ENCODE assay signal across 8 mouse cellular contexts in the genomic region with DNA sequence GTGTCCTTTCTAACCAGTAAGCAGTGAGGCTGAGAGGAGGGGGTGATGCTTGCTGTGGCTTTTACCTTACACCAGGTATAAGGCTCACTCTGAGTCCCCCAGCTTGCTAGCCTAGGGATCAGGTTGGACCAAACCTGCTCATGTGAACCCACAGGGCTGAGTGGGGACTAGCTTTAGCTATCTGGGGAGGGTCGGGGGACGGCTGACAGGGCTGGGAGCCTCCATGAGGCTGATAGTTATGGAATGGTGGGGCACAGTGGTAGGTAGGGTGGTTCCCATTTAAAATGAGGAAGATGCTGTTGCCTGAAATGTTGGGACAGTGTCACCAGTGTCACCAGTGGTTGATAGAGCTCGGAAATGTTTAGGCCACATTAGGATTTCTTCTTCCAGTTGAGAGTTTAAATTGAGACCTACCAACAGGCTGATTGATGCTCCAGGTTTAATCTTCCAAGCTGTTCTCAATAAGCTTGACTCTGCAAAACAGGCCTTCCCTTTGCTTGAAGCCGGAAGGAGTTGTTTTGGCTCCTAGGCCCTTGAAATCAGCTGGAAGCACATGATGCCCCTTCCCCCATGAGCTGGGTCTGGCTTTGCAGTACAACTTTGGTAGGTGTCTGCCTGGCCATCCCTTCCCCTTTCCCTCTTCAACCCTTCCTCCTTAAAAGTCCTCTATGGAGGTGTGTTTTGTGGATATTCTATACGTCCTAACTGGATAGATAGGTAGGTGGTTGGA. TPM values are rescaled to one million over a fixed set of nuclear protein-coding genes. Genes with fewer than 3 reads are reported as not detected.
DNase-seq lines count a peak whose midpoint lies in the region; ATAC-seq lines count a peak whose summit lies in the region.

No protein-coding gene starts in this region.

- peak overlapping the region; percentile 88 for H3K4me2 ChIP-seq in liver, embryonic 12.5 days
- peak overlapping the region; percentile 90 for H3K4me2 ChIP-seq in stomach, embryonic 15.5 days

- no peak for ATAC-seq in liver, embryonic 12.5 days
- ATAC-seq in stomach, embryonic 15.5 days (ENCODE audit: insufficient read depth, low FRiP score, low read depth), result no peak

- H3K36me3 ChIP-seq in liver, embryonic 12.5 days, result no peaks in the 10 kb centered on the region
- H3K36me3 ChIP-seq in stomach, embryonic 15.5 days, result no peaks in the 10 kb centered on the region

- 61% methylated on average over 5 of the region's 5 CpGs for WGBS in liver, embryonic 12.5 days (ENCODE audit: insufficient replicate concordance)
- 37% methylated on average over 5 of the region's 5 CpGs for WGBS in stomach, embryonic 15.5 days

- intact Hi-C loops in heart, postnatal 10 days (cut with DNase I), result loop anchor here (5.0 kb wide), 1 partner anchor 92 kb away; the partner anchor contains the start of gene Etv3

- H3K4me3 ChIP-seq in liver, embryonic 12.5 days, result peak overlapping the region; percentile 77
- H3K4me3 ChIP-seq in stomach, embryonic 15.5 days (replicated peaks), result peak overlapping the region; percentile 86

- DNase-seq in adrenal gland, adult 2 months, result peak; percentile 26
- no peak for DNase-seq in adrenal gland, adult 18-20 months (ENCODE audit: low spot score in 2 of 2)
- peak; percentile 36 for DNase-seq in adipocyte (ENCODE audit: low spot score)
- DNase-seq in heart, postnatal 10 days, result peak; percentile 17 to 27
- DNase-seq in right cerebral cortex, postnatal 36 days (ENCODE audit: low spot score in 2 of 2), result no peak
- no peak for DNase-seq in cerebellum, postnatal 4 days (ENCODE audit: low spot score in 2 of 2)

- no peak overlapping the region for H3K9ac ChIP-seq in liver, embryonic 12.5 days
- H3K9ac ChIP-seq in stomach, embryonic 15.5 days, result peak overlapping the region; percentile 39; the same call in 1 of the 2 replicates

- peaks cover 34% of the 10 kb centered on the region for H3K4me1 ChIP-seq in liver, embryonic 12.5 days
- H3K4me1 ChIP-seq in stomach, embryonic 15.5 days, result peaks cover 25% of the 10 kb centered on the region

- no peaks in the 10 kb centered on the region for H3K9me3 ChIP-seq in liver, embryonic 12.5 days (replicated peaks)
- no peaks in the 10 kb centered on the region for H3K9me3 ChIP-seq in stomach, embryonic 15.5 days

- H3K27me3 ChIP-seq in liver, embryonic 12.5 days (replicated peaks), result peaks cover 22% of the 10 kb centered on the region
- no peaks in the 10 kb centered on the region for H3K27me3 ChIP-seq in stomach, embryonic 15.5 days (replicated peaks)

- H3K27ac ChIP-seq in liver, embryonic 12.5 days, result no peak overlapping the region
- no peak overlapping the region for H3K27ac ChIP-seq in stomach, embryonic 15.5 days

RNA-seq across cellular contexts. Expression of gene Arhgef11, which starts 1.8 kb away (rescaled TPM):
- total RNA-seq in adrenal gland, adult 2 months (2021), result 10 to 100 TPM; 38.0 to 40.0 TPM
- polyA plus RNA-seq in adrenal gland, adult 2 months (2012; rRNA removed), result 27.7 and 33.0 TPM in 2 replicates
- total RNA-seq in adrenal gland, adult 18-20 months (2021), result 10 to 100 TPM; 29.7 to 35.8 TPM
- 10 to 100 TPM; 23.0 to 23.1 TPM for total RNA-seq in heart, postnatal 10 days (2021)
- 4.2 and 4.9 TPM in 2 replicates for polyA plus RNA-seq in liver, embryonic 12.5 days (2016; fragmentation: Nextera tagmentation; extraction: Ambion mirVana)
- 14.4 and 17.3 TPM in 2 replicates for polyA plus RNA-seq in stomach, embryonic 15.5 days (2015; fragmentation: Nextera tagmentation; extraction: Ambion mirVana)

Comparison
In these comparisons a context has a peak if more than half of its experiments do, and no peak if none do; other contexts are left out.
1. DNase-seq: peak in adrenal gland, adult 2 months (single experiment), adipocyte (single experiment) and heart, postnatal 10 days (2 of 2); none in adrenal gland, adult 18-20 months (0 of 2), right cerebral cortex, postnatal 36 days (0 of 2) and cerebellum, postnatal 4 days (0 of 2).